Mouse (Mus musculus) adrenal gland, adult (tissue): ENCODE results near the gene Cenpe.
A peak's percentile ranks its signal among the peaks of the same experiment; 100 is the strongest.

ENCODE experiments used
- DNase-seq, 2 experiments: peaks; one replicate each; pipeline ENCODE4 v3.0.0; 2022 to 2023; ENCODE audit warnings: low spot score in 1 of 2; ENCODE audit not compliant: inconsistent age in 2 of 2

Gene Cenpe

GRCm38 (mm10) chr3:135280669-135281415 is 68.5 kb downstream of the Cenpe start, which contains the start of gene Bdh2:
Gene Bdh2, plus strand, starts transcription at chr3:135281221.
- peak; percentile 57 to 90 for DNase-seq

GRCm38 (mm10) chr3:135281701-135282100 is 69.4 kb downstream of the Cenpe start:
- no peak for DNase-seq

GRCm38 (mm10) chr3:135285256-135285655 is 72.9 kb downstream of the Cenpe start:
- DNase-seq = no peak

- no peak for DNase-seq
These were observed 73.5 kb downstream of the Cenpe start for GRCm38 (mm10) chr3:135285807-135286206.

- no peak for DNase-seq
These were observed 75.9 kb downstream of the Cenpe start for GRCm38 (mm10) chr3:135288138-135288750.

GRCm38 (mm10) chr3:135289148-135289547 is 76.8 kb downstream of the Cenpe start:
- DNase-seq = no peak

- DNase-seq = peak; percentile 36 to 76
These were observed 78.0 kb downstream of the Cenpe start for GRCm38 (mm10) chr3:135290249-135290894.

- DNase-seq = no peak
These were observed 81.4 kb downstream of the Cenpe start for GRCm38 (mm10) chr3:135293703-135294102.

GRCm38 (mm10) chr3:135295559-135295958 is 83.2 kb downstream of the Cenpe start:
- no peak for DNase-seq

GRCm38 (mm10) chr3:135298560-135298959 is 86.2 kb downstream of the Cenpe start:
- DNase-seq = peak; percentile 82 to 94

GRCm38 (mm10) chr3:135300081-135300480 is 87.7 kb downstream of the Cenpe start:
- DNase-seq = no peak

GRCm38 (mm10) chr3:135304060-135304459 is 91.7 kb downstream of the Cenpe start:
- no peak for DNase-seq

GRCm38 (mm10) chr3:135304566-135304965 is 92.2 kb downstream of the Cenpe start:
- DNase-seq = no peak

- DNase-seq = peak in 1 of 2 experiments; percentile 24
These were observed 95.3 kb downstream of the Cenpe start, which contains the start of gene Slc9b2 for GRCm38 (mm10) chr3:135307411-135308259. Gene Slc9b2, plus strand, starts transcription at chr3:135307700.

GRCm38 (mm10) chr3:135312916-135313491 is 100.7 kb downstream of the Cenpe start:
- DNase-seq = no peak

GRCm38 (mm10) chr3:135313727-135314126 is 101.4 kb downstream of the Cenpe start:
- no peak for DNase-seq

GRCm38 (mm10) chr3:135314811-135315210 is 102.5 kb downstream of the Cenpe start:
- DNase-seq = no peak

GRCm38 (mm10) chr3:135315720-135316425 is 103.5 kb downstream of the Cenpe start:
- no peak for DNase-seq

- DNase-seq = no peak
These were observed 106.0 kb downstream of the Cenpe start for GRCm38 (mm10) chr3:135318331-135318730.
